In genomic region chr11:4704072-4704964, GRCm38 (mm10) we compare ENCODE assay signal across 8 mouse cellular contexts. TPM values are rescaled to one million over a fixed set of nuclear protein-coding genes. Genes with fewer than 3 reads are reported as not detected.
DNase-seq lines count a peak whose midpoint lies in the region; ATAC-seq and TF ChIP-seq lines count a peak whose summit lies in the region.

Gene Uqcr10, minus strand, starts transcription at chr11:4704342.
Gene Zmat5, plus strand, starts transcription at chr11:4704678.

- H3K4me2 ChIP-seq in forebrain, embryonic 12.5 days: peak within 1 kb of the TSS; percentile 74
- peak within 1 kb of the TSS; percentile 76 for H3K4me2 ChIP-seq in heart, postnatal 0 days (ENCODE audit: low read depth, low read length)
- peak within 1 kb of the TSS; percentile 74 for H3K4me2 ChIP-seq in liver, embryonic 16.5 days (ENCODE audit: low read depth, low read length)
- peak within 1 kb of the TSS; percentile 90 for H3K4me2 ChIP-seq in neural tube, embryonic 13.5 days

- H3K9me3 ChIP-seq in E14TG2a.4 (ENCODE audit: low read length): no peaks in the 10 kb centered on the region
- H3K9me3 ChIP-seq in forebrain, embryonic 12.5 days: no peaks in the 10 kb centered on the region
- no peaks in the 10 kb centered on the region for H3K9me3 ChIP-seq in heart, postnatal 0 days (replicated peaks; ENCODE audit: control insufficient read depth, low read length)
- no peaks in the 10 kb centered on the region for H3K9me3 ChIP-seq in liver, embryonic 16.5 days (replicated peaks; ENCODE audit: control insufficient read depth, low read length)
- H3K9me3 ChIP-seq in neural tube, embryonic 13.5 days: no peaks in the 10 kb centered on the region

- TF ChIP-seq CTCF in E14TG2a.4 (conservative IDR thresholded peaks at IDR 0.05; ENCODE audit: low read length): no peak
- TF ChIP-seq CTCF in heart, postnatal 0 days (IDR thresholded peaks at IDR 0.05; ENCODE audit: low read depth): no peak
- TF ChIP-seq CTCF in testis, adult 2 months (IDR thresholded peaks at IDR 0.05; ENCODE audit: control insufficient read depth, insufficient read depth, insufficient replicate concordance, low read depth, low read length): peak; percentile 8; the same call in 1 of the 2 replicates

- WGBS in forebrain, embryonic 12.5 days: under 1% methylated on average over 47 of the region's 47 CpGs
- WGBS in heart, postnatal 0 days: under 1% methylated on average over 47 of the region's 47 CpGs
- WGBS in liver, embryonic 16.5 days (ENCODE audit: insufficient replicate concordance): under 1% methylated on average over 47 of the region's 47 CpGs
- under 1% methylated on average over 47 of the region's 47 CpGs for WGBS in neural tube, embryonic 13.5 days

- no peaks in the 10 kb centered on the region for H3K27me3 ChIP-seq in E14TG2a.4 (ENCODE audit: insufficient read depth, low read length)
- no peaks in the 10 kb centered on the region for H3K27me3 ChIP-seq in forebrain, embryonic 12.5 days
- no peaks in the 10 kb centered on the region for H3K27me3 ChIP-seq in heart, postnatal 0 days (ENCODE audit: control insufficient read depth, insufficient read depth, low read length)
- no peaks in the 10 kb centered on the region for H3K27me3 ChIP-seq in liver, embryonic 16.5 days (ENCODE audit: control insufficient read depth, insufficient read depth, low read depth, low read length)
- H3K27me3 ChIP-seq in neural tube, embryonic 13.5 days: no peaks in the 10 kb centered on the region
- no peaks in the 10 kb centered on the region for H3K27me3 ChIP-seq in testis, adult 2 months (ENCODE audit: control insufficient read depth, insufficient read depth, low read length)

- DNase-seq in c-Kit-positive CD71-positive TER-119-positive erythroid progenitor cells, embryonic 14.5 days (ENCODE audit: low spot score): peak; percentile 95
- peak; percentile 97 for DNase-seq in heart, postnatal 0 days (ENCODE audit: low spot score)
- peak; percentile 95 to 97 for DNase-seq in kidney, postnatal 4 days

- H3K4me3 ChIP-seq in E14TG2a.4 (replicated peaks; ENCODE audit: low read length): peak within 1 kb of the TSS; percentile 95
- H3K4me3 ChIP-seq in forebrain, embryonic 12.5 days (replicated peaks): peak within 1 kb of the TSS; percentile 72
- H3K4me3 ChIP-seq in heart, postnatal 0 days (ENCODE audit: low read depth, low read length): peak within 1 kb of the TSS; percentile 70
- H3K4me3 ChIP-seq in liver, embryonic 16.5 days (ENCODE audit: low read depth, low read length): peak within 1 kb of the TSS; percentile 80
- H3K4me3 ChIP-seq in neural tube, embryonic 13.5 days: peak within 1 kb of the TSS; percentile 85
- H3K4me3 ChIP-seq in testis, adult 2 months (ENCODE audit: control insufficient read depth, low read depth, low read length): peak within 1 kb of the TSS; percentile 94

- H3K4me1 ChIP-seq in E14TG2a.4 (replicated peaks; ENCODE audit: low read depth, low read length): peaks cover 63% of the 10 kb centered on the region
- H3K4me1 ChIP-seq in forebrain, embryonic 12.5 days: peaks cover 17% of the 10 kb centered on the region
- peaks cover 6% of the 10 kb centered on the region for H3K4me1 ChIP-seq in heart, postnatal 0 days (ENCODE audit: control insufficient read depth, insufficient read depth)
- H3K4me1 ChIP-seq in liver, embryonic 16.5 days (ENCODE audit: control insufficient read depth, low read depth, low read length): peaks cover 9% of the 10 kb centered on the region
- peaks cover 19% of the 10 kb centered on the region for H3K4me1 ChIP-seq in neural tube, embryonic 13.5 days (replicated peaks)
- H3K4me1 ChIP-seq in testis, adult 2 months (ENCODE audit: control insufficient read depth, insufficient read depth, low read length): peaks cover 6% of the 10 kb centered on the region

- peak; percentile 98 for TF ChIP-seq POLR2A in testis, adult 2 months (IDR thresholded peaks at IDR 0.05; ENCODE audit: control insufficient read depth, low read depth, low read length)

- no peak within 1 kb of the TSS; the same call in 1 of the 2 replicates for H3K27ac ChIP-seq in forebrain, embryonic 12.5 days
- H3K27ac ChIP-seq in heart, postnatal 0 days (ENCODE audit: low read depth): peak within 1 kb of the TSS; percentile 89
- H3K27ac ChIP-seq in liver, embryonic 16.5 days (ENCODE audit: low read length): peak within 1 kb of the TSS; percentile 83
- peak within 1 kb of the TSS; percentile 73 for H3K27ac ChIP-seq in neural tube, embryonic 13.5 days (replicated peaks)
- peak within 1 kb of the TSS; percentile 86 for H3K27ac ChIP-seq in testis, adult 2 months (ENCODE audit: control insufficient read depth, insufficient read depth, low read depth, low read length)

- H3K9ac ChIP-seq in forebrain, embryonic 12.5 days: peak within 1 kb of the TSS; percentile 76
- H3K9ac ChIP-seq in heart, postnatal 0 days (replicated peaks; ENCODE audit: low read depth, low read length): peak within 1 kb of the TSS; percentile 77
- H3K9ac ChIP-seq in liver, embryonic 16.5 days (ENCODE audit: low read depth, low read length): peak within 1 kb of the TSS; percentile 87
- H3K9ac ChIP-seq in neural tube, embryonic 13.5 days: peak within 1 kb of the TSS; percentile 89

- peak; percentile 94 for ATAC-seq in forebrain, embryonic 12.5 days (ENCODE audit: low FRiP score)
- peak; percentile 97 for ATAC-seq in heart, postnatal 0 days (ENCODE audit: insufficient read depth, low read depth)
- ATAC-seq in liver, embryonic 16.5 days (ENCODE audit: low read depth): peak; percentile 98
- ATAC-seq in neural tube, embryonic 13.5 days (ENCODE audit: low read depth): peak; percentile 98

- no peak for TF ChIP-seq EP300 in heart, postnatal 0 days (IDR thresholded peaks at IDR 0.05; ENCODE audit: low read depth)

- peaks cover 24% of the 10 kb centered on the region for H3K36me3 ChIP-seq in E14TG2a.4 (ENCODE audit: insufficient read depth, low read length)
- H3K36me3 ChIP-seq in forebrain, embryonic 12.5 days (replicated peaks): peaks cover 19% of the 10 kb centered on the region
- peaks cover 17% of the 10 kb centered on the region for H3K36me3 ChIP-seq in heart, postnatal 0 days (replicated peaks; ENCODE audit: control insufficient read depth, insufficient read depth, low read length)
- H3K36me3 ChIP-seq in liver, embryonic 16.5 days (ENCODE audit: control insufficient read depth, insufficient read depth): peaks cover 7% of the 10 kb centered on the region
- peaks cover 19% of the 10 kb centered on the region for H3K36me3 ChIP-seq in neural tube, embryonic 13.5 days
- no peaks in the 10 kb centered on the region for H3K36me3 ChIP-seq in testis, adult 2 months (ENCODE audit: control insufficient read depth, insufficient read depth, low read length)

RNA-seq across cellular contexts. Expression of gene Uqcr10, which starts in this region (rescaled TPM):
- polyA plus RNA-seq in forebrain, embryonic 12.5 days (2016; fragmentation: Nextera tagmentation; extraction: Ambion mirVana): 510 and 566 TPM in 2 replicates
- total RNA-seq in heart, postnatal 0 days (2014; rRNA removed; ENCODE audit: low replicate concordance): 721 and 837 TPM in 2 replicates
- polyA plus RNA-seq in heart, postnatal 0 days (2015; fragmentation: Nextera tagmentation; extraction: Ambion mirVana): 3,434 and 3,656 TPM in 2 replicates
- polyA plus RNA-seq in liver, embryonic 16.5 days (2015; fragmentation: Nextera tagmentation; extraction: Ambion mirVana): 606 and 617 TPM in 2 replicates
- polyA plus RNA-seq in neural tube, embryonic 13.5 days (2015; fragmentation: Nextera tagmentation; extraction: Ambion mirVana): 595 and 628 TPM in 2 replicates
- polyA plus RNA-seq in testis, adult 2 months (2012; rRNA removed): 399 and 518 TPM in 2 replicates

RNA-seq across cellular contexts. Expression of gene Zmat5, which starts in this region (rescaled TPM):
- polyA plus RNA-seq in forebrain, embryonic 12.5 days (2016; fragmentation: Nextera tagmentation; extraction: Ambion mirVana): 74.0 and 75.0 TPM in 2 replicates
- total RNA-seq in heart, postnatal 0 days (2014; rRNA removed; ENCODE audit: low replicate concordance): 35.1 and 51.2 TPM in 2 replicates
- 50.5 and 54.1 TPM in 2 replicates for polyA plus RNA-seq in heart, postnatal 0 days (2015; fragmentation: Nextera tagmentation; extraction: Ambion mirVana)
- 21.4 and 21.7 TPM in 2 replicates for polyA plus RNA-seq in liver, embryonic 16.5 days (2015; fragmentation: Nextera tagmentation; extraction: Ambion mirVana)
- polyA plus RNA-seq in neural tube, embryonic 13.5 days (2015; fragmentation: Nextera tagmentation; extraction: Ambion mirVana): 61.5 and 72.6 TPM in 2 replicates
- polyA plus RNA-seq in testis, adult 2 months (2012; rRNA removed): 27.4 and 27.8 TPM in 2 replicates
